Mouse (Mus musculus): Measurements from ENCODE around the gene Tgtp1. TPM values are rescaled to one million over a fixed set of nuclear protein-coding genes. Genes with fewer than 3 reads are reported as not detected.
"Not testable (repeated sequence)": the region's sequence is repeated elsewhere in the genome, so short reads cannot be mapped to it uniquely, and the experiment has no call there.

The Tgtp1 gene
- not detected in 2 replicates for polyA plus RNA-seq (2015; fragmentation: Nextera tagmentation; extraction: Ambion mirVana)

- WGBS: 22% methylated on average over 2 of the region's 2 CpGs
- H3K4me2 ChIP-seq; ATAC-seq (ENCODE audit: insufficient number of reproducible peaks, insufficient read depth, low FRiP score, low TSS enrichment, low read depth); H3K27me3 ChIP-seq; H3K9me3 ChIP-seq; H3K9ac ChIP-seq; H3K36me3 ChIP-seq; H3K4me3 ChIP-seq; H3K4me1 ChIP-seq: not testable (repeated sequence)
- H3K27ac ChIP-seq: 0 out of 2 replicates have a peak within 1 kb of the TSS, but pooled peaks have one; percentile 16
These were observed at the start of gene Tgtp1 for GRCm38 (mm10) chr11:48994018-48994417. Tgtp1 (minus strand) TSS chr11:48994172.

GRCm38 (mm10) chr11:49012074-49012473, 18.1 kb upstream of the Tgtp1 start:
- H3K27ac ChIP-seq; H3K9ac ChIP-seq; H3K27me3 ChIP-seq; H3K4me2 ChIP-seq; H3K4me3 ChIP-seq; ATAC-seq (ENCODE audit: insufficient number of reproducible peaks, insufficient read depth, low FRiP score, low TSS enrichment, low read depth); H3K36me3 ChIP-seq; H3K9me3 ChIP-seq; H3K4me1 ChIP-seq: not testable (repeated sequence)

GRCm38 (mm10) chr11:49006785-49007184, 12.8 kb upstream of the Tgtp1 start:
- H3K27ac ChIP-seq, H3K9ac ChIP-seq, H3K9me3 ChIP-seq, H3K36me3 ChIP-seq, H3K27me3 ChIP-seq, H3K4me1 ChIP-seq, H3K4me3 ChIP-seq, H3K4me2 ChIP-seq: not testable (repeated sequence)
- WGBS: 54% methylated on average over 1 of the region's 1 CpGs
- ATAC-seq (ENCODE audit: insufficient number of reproducible peaks, insufficient read depth, low FRiP score, low TSS enrichment, low read depth): peak; percentile 52; the same call in 1 of the 2 replicates

- H3K4me3 ChIP-seq; ATAC-seq (ENCODE audit: insufficient number of reproducible peaks, insufficient read depth, low FRiP score, low TSS enrichment, low read depth); H3K36me3 ChIP-seq; H3K27me3 ChIP-seq; H3K4me1 ChIP-seq; H3K9me3 ChIP-seq; H3K9ac ChIP-seq; H3K4me2 ChIP-seq; H3K27ac ChIP-seq: not testable (repeated sequence)
- WGBS: 75% methylated on average over 2 of the region's 2 CpGs
These were observed 12.3 kb upstream of the Tgtp1 start for GRCm38 (mm10) chr11:49006317-49006716.

- 83% methylated on average over 1 of the region's 1 CpGs for WGBS
- H3K9ac ChIP-seq; H3K27me3 ChIP-seq; ATAC-seq (ENCODE audit: insufficient number of reproducible peaks, insufficient read depth, low FRiP score, low TSS enrichment, low read depth); H3K4me2 ChIP-seq; H3K27ac ChIP-seq; H3K36me3 ChIP-seq; H3K4me3 ChIP-seq; H3K4me1 ChIP-seq; H3K9me3 ChIP-seq: not testable (repeated sequence)
These were observed 6.4 kb upstream of the Tgtp1 start for GRCm38 (mm10) chr11:49000411-49000810.

- ATAC-seq (ENCODE audit: insufficient number of reproducible peaks, insufficient read depth, low FRiP score, low TSS enrichment, low read depth); H3K27ac ChIP-seq; H3K4me1 ChIP-seq; H3K4me3 ChIP-seq; H3K4me2 ChIP-seq; H3K9ac ChIP-seq; H3K9me3 ChIP-seq; H3K27me3 ChIP-seq; H3K36me3 ChIP-seq: not testable (repeated sequence)
- 67% methylated on average over 10 of the region's 10 CpGs for WGBS
These were observed 676 bp downstream of the Tgtp1 start for GRCm38 (mm10) chr11:48993296-48993695.

GRCm38 (mm10) chr11:48991740-48992520, 2.0 kb downstream of the Tgtp1 start, which contains the start of gene Gm12185:
Gm12185 (minus strand) TSS chr11:48992226.
- WGBS: 62% methylated on average over 4 of the region's 4 CpGs
- not testable (repeated sequence) for H3K4me1 ChIP-seq; H3K27ac ChIP-seq; H3K9me3 ChIP-seq; H3K9ac ChIP-seq; H3K4me2 ChIP-seq; ATAC-seq (ENCODE audit: insufficient number of reproducible peaks, insufficient read depth, low FRiP score, low TSS enrichment, low read depth); H3K36me3 ChIP-seq; H3K27me3 ChIP-seq; H3K4me3 ChIP-seq

- H3K9ac ChIP-seq: not testable (repeated sequence)
These were observed 4.0 kb downstream of the Tgtp1 start for GRCm38 (mm10) chr11:48989981-48990380.

GRCm38 (mm10) chr11:48988219-48988618, 5.8 kb downstream of the Tgtp1 start:
- H3K9ac ChIP-seq; H3K9me3 ChIP-seq; H3K27me3 ChIP-seq; ATAC-seq (ENCODE audit: insufficient number of reproducible peaks, insufficient read depth, low FRiP score, low TSS enrichment, low read depth); H3K4me2 ChIP-seq; H3K4me3 ChIP-seq; H3K27ac ChIP-seq; H3K36me3 ChIP-seq; H3K4me1 ChIP-seq: not testable (repeated sequence)
- WGBS: 84% methylated on average over 2 of the region's 3 CpGs

More at GRCm38 (mm10) chr11:48989981-48990380, 4.0 kb downstream of the Tgtp1 start:
- not testable (repeated sequence) for H3K36me3 ChIP-seq; H3K9me3 ChIP-seq; ATAC-seq (ENCODE audit: insufficient number of reproducible peaks, insufficient read depth, low FRiP score, low TSS enrichment, low read depth); H3K4me3 ChIP-seq; H3K4me2 ChIP-seq; H3K27ac ChIP-seq; H3K27me3 ChIP-seq; H3K4me1 ChIP-seq
- 74% methylated on average over 2 of the region's 2 CpGs for WGBS

- not testable (repeated sequence) for H3K36me3 ChIP-seq; ATAC-seq (ENCODE audit: insufficient number of reproducible peaks, insufficient read depth, low FRiP score, low TSS enrichment, low read depth); H3K9me3 ChIP-seq; H3K4me3 ChIP-seq; H3K27ac ChIP-seq; H3K9ac ChIP-seq; H3K4me2 ChIP-seq; H3K4me1 ChIP-seq; H3K27me3 ChIP-seq
- no CpG with 5 or more reads among the region's 3 CpGs for WGBS
These were observed 11.1 kb downstream of the Tgtp1 start for GRCm38 (mm10) chr11:48982848-48983247.

GRCm38 (mm10) chr11:48980052-48980451, 13.9 kb downstream of the Tgtp1 start:
- no CpG with 5 or more reads among the region's 5 CpGs for WGBS
- H3K9me3 ChIP-seq; H3K9ac ChIP-seq; H3K27me3 ChIP-seq; ATAC-seq (ENCODE audit: insufficient number of reproducible peaks, insufficient read depth, low FRiP score, low TSS enrichment, low read depth); H3K4me3 ChIP-seq; H3K27ac ChIP-seq; H3K4me1 ChIP-seq; H3K36me3 ChIP-seq; H3K4me2 ChIP-seq: not testable (repeated sequence)

GRCm38 (mm10) chr11:48979251-48979650, 14.7 kb downstream of the Tgtp1 start, which contains the start of gene 9930111J21Rik1:
9930111J21Rik1 (minus strand) TSS chr11:48979398.
- H3K4me1 ChIP-seq; H3K4me2 ChIP-seq; H3K4me3 ChIP-seq; H3K36me3 ChIP-seq; H3K9ac ChIP-seq; H3K27ac ChIP-seq; H3K9me3 ChIP-seq; H3K27me3 ChIP-seq; ATAC-seq (ENCODE audit: insufficient number of reproducible peaks, insufficient read depth, low FRiP score, low TSS enrichment, low read depth): not testable (repeated sequence)
- WGBS: no CpG with 5 or more reads among the region's 3 CpGs
